In genomic region chr12:66036281-66036680, GRCm38 (mm10) we compare ENCODE assay signal across 19 mouse cellular contexts.
DNase-seq lines count a peak whose midpoint lies in the region; ATAC-seq and TF ChIP-seq lines count a peak whose summit lies in the region.
"Had no signal": no experiment of that assay in that cellular context is flagged by ENCODE, and none has a peak within 500 bp of the region (broad histone marks: within the 10 kb centered on the region; RNA-seq: fewer than 3 reads in every experiment).

No protein-coding gene starts in this region.

- no peak for TF ChIP-seq POLR2A in heart, adult 2 months (IDR thresholded peaks at IDR 0.05; ENCODE audit: insufficient read depth, low read depth, low read length)

- TF ChIP-seq CTCF in heart, adult 2 months (IDR thresholded peaks at IDR 0.05), result no peak

- no peaks in the 10 kb centered on the region for H3K4me1 ChIP-seq in heart, adult 2 months (ENCODE audit: control insufficient read depth, insufficient read depth, low read length)
- H3K4me1 ChIP-seq: heart, embryonic 13.5 days; hindbrain, embryonic 10.5 days had no signal

- no peak overlapping the region for H3K4me3 ChIP-seq in heart, adult 2 months
- H3K4me3 ChIP-seq: heart, embryonic 13.5 days; hindbrain, embryonic 10.5 days had no signal

- H3K36me3 ChIP-seq in heart, adult 2 months (ENCODE audit: control insufficient read depth, insufficient read depth, low read length), result no peaks in the 10 kb centered on the region
- H3K36me3 ChIP-seq: heart, embryonic 13.5 days; hindbrain, embryonic 10.5 days had no signal

- intact Hi-C loops in heart, adult 2 months (cut with DNase I), result no loop called here
- intact Hi-C loops in heart, postnatal 14 days (cut with DNase I), result no loop called here

- no peak overlapping the region for H3K27ac ChIP-seq in heart, adult 2 months
- H3K27ac ChIP-seq: heart, embryonic 13.5 days; hindbrain, embryonic 10.5 days; kidney, postnatal 0 days had no signal

- H3K9ac ChIP-seq in heart, adult 2 months (ENCODE audit: low read depth, low read length), result no peak overlapping the region
- H3K9ac ChIP-seq: heart, embryonic 13.5 days; lung, embryonic 14.5 days had no signal

- no peaks in the 10 kb centered on the region for H3K79me2 ChIP-seq in heart, adult 2 months (replicated peaks; ENCODE audit: control insufficient read depth, insufficient read depth, low read length)

- H3K27me3 ChIP-seq in heart, adult 2 months (ENCODE audit: control insufficient read depth, insufficient read depth, low read length), result no peaks in the 10 kb centered on the region
- H3K27me3 ChIP-seq: heart, embryonic 13.5 days had no signal

- no peak for ATAC-seq in activated CD4-positive, CD25-positive, alpha-beta regulatory T cell, adult 4 months
- ATAC-seq: CD4-positive, CD25-positive, alpha-beta regulatory T cell, adult 4 months; forebrain, embryonic 14.5 days; intestine, embryonic 16.5 days had no signal

- DNase-seq in heart, adult 2 months, result peak in 1 of 2 experiments; percentile 2
- no peak for DNase-seq in heart, postnatal 14 days
- DNase-seq in right cerebral cortex, adult 18-20 months, result peak; percentile 60
- DNase-seq in right cerebral cortex, postnatal 4 days, result no peak
- peak; percentile 12 to 48 for DNase-seq in layer of hippocampus, adult 8-10 months (ENCODE audit: low spot score in 2 of 2)
- no peak for DNase-seq in lung, postnatal 36 days
- DNase-seq: adrenal gland, adult 8-10 months; gastrocnemius, postnatal 10 days; lung, embryonic 14.5 days; midbrain, embryonic 14.5 days; right cerebral cortex, postnatal 14 days; thymus, adult 2 months had no signal

- TF ChIP-seq EP300 in heart, adult 2 months (IDR thresholded peaks at IDR 0.05; ENCODE audit: insufficient read depth, low read depth, low read length), result peak; percentile 59; the same call in 1 of the 2 replicates

- WGBS in heart, adult 2 months, result 61% methylated on average over 2 of the region's 2 CpGs

Comparison
In these comparisons a context has a peak if more than half of its experiments do, and no peak if none do; other contexts are left out.
1. DNase-seq: peak in right cerebral cortex, adult 18-20 months (single experiment) and layer of hippocampus, adult 8-10 months (2 of 2); none in heart, postnatal 14 days (0 of 2), right cerebral cortex, postnatal 4 days (single experiment) and lung, postnatal 36 days (single experiment).